Mouse (Mus musculus): Measurements from ENCODE around the gene Sptssa. TPM values are rescaled to one million over a fixed set of nuclear protein-coding genes. Genes with fewer than 3 reads are reported as not detected.
A peak's percentile ranks its signal among the peaks of the same experiment; 100 is the strongest.

Gene Sptssa
- total and polyA plus RNA-seq, 2 experiments from 2014 or later: 42.4 to 150 TPM

DNA sequence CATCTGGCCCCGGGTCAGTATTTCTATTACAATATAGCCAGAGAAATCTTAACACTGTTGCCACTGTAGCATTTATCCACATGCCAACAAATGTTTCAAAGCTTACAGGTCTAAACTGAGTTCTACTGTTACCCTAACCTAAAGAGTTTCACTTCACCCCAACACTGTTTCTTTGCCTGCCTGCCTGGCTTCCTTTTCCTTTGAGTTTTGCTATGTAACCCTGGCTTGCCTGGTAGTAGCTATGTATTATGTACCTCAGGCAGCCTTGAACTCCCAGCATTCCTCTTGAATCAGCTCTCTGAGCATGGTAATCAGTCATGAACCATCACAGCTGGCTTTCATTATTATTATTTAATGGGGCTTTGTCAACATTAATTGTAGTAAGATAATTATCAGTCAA, 1.6 kb downstream of the Sptssa start:
- Histone ChIP-seq H3K27me3 (ENCODE audit: control insufficient read depth, insufficient read depth, low read length) (no peaks in the 10 kb centered on the region), H3K4me1 (ENCODE audit: control insufficient read depth, insufficient read depth) (peaks cover 29% of the 10 kb centered on the region), H3K36me3 (replicated peaks; ENCODE audit: control insufficient read depth, insufficient read depth, low read length) (0 out of 2 replicates have a peak, but pooled peaks cover 6% of the 10 kb centered on the region), H3K27ac (ENCODE audit: low read depth) (peak overlapping the region; percentile 20; the same call in 1 of the 2 replicates), H3K4me3 (ENCODE audit: low read depth, low read length) (0 out of 2 replicates have a peak overlapping the region, but pooled peaks have one; percentile 1), H3K9ac (replicated peaks; ENCODE audit: low read depth, low read length) (peak overlapping the region; percentile 82; the same call in 1 of the 2 replicates), H3K4me2 (ENCODE audit: low read depth, low read length) (peak overlapping the region; percentile 75), H3K9me3 (replicated peaks; ENCODE audit: control insufficient read depth, low read length) (no peaks in the 10 kb centered on the region)
- 76% methylated on average over 1 of the region's 1 CpGs for WGBS
- no peak for DNase-seq (ENCODE audit: low spot score)
- TF ChIP-seq EP300 (IDR thresholded peaks at IDR 0.05; ENCODE audit: low read depth): no peak
- no peak for TF ChIP-seq CTCF (IDR thresholded peaks at IDR 0.05; ENCODE audit: low read depth)
- no peak for ATAC-seq (ENCODE audit: insufficient read depth, low read depth)

- TF ChIP-seq CTCF (IDR thresholded peaks at IDR 0.05; ENCODE audit: low read depth): no peak
- no peak for TF ChIP-seq EP300 (IDR thresholded peaks at IDR 0.05; ENCODE audit: low read depth)
- Histone ChIP-seq H3K9ac (replicated peaks; ENCODE audit: low read depth, low read length) (no peak overlapping the region), H3K27ac (ENCODE audit: low read depth) (no peak overlapping the region), H3K4me3 (ENCODE audit: low read depth, low read length) (no peak overlapping the region), H3K9me3 (replicated peaks; ENCODE audit: control insufficient read depth, low read length) (no peaks in the 10 kb centered on the region), H3K36me3 (replicated peaks; ENCODE audit: control insufficient read depth, insufficient read depth, low read length) (0 out of 2 replicates have a peak, but pooled peaks cover 7% of the 10 kb centered on the region), H3K4me2 (ENCODE audit: low read depth, low read length) (peak overlapping the region; percentile 75), H3K4me1 (ENCODE audit: control insufficient read depth, insufficient read depth) (peaks cover 29% of the 10 kb centered on the region), H3K27me3 (ENCODE audit: control insufficient read depth, insufficient read depth, low read length) (no peaks in the 10 kb centered on the region)
- DNase-seq (ENCODE audit: low spot score) (peak; percentile 26), ATAC-seq (ENCODE audit: insufficient read depth, low read depth) (no peak)
- 21% methylated on average over 4 of the region's 4 CpGs for WGBS
These were observed 2.2 kb downstream of the Sptssa start for GRCm38 (mm10) chr12:54654141-54654540.

DNA sequence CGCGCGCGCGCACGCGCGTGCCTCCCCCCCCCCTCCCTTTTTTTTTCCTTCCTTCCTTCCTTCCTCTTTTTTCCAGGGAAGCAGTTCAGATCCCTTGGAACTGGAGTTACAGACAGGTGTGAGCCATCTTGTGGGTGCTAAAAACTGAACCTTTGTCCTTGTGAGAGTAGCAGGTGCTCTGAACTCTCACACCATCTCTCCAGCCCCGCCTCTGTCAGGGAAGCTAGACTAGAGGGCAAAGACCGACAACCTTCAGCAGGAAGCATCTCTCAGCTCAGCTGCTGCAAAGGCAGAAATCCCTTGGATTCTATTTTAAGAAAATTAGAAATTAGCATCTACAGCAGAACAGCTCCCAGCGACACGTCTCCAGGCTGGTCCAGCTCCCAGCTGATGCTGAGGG, 4.0 kb downstream of the Sptssa start:
- Histone ChIP-seq H3K36me3 (replicated peaks; ENCODE audit: control insufficient read depth, insufficient read depth, low read length) (peaks cover 23% of the 10 kb centered on the region), H3K27ac (ENCODE audit: low read depth) (0 out of 2 replicates have a peak overlapping the region, but pooled peaks have one; percentile 41), H3K4me2 (ENCODE audit: low read depth, low read length) (peak overlapping the region; percentile 34; the same call in 1 of the 2 replicates), H3K4me3 (ENCODE audit: low read depth, low read length) (no peak overlapping the region), H3K4me1 (ENCODE audit: control insufficient read depth, insufficient read depth) (peaks cover 29% of the 10 kb centered on the region), H3K27me3 (ENCODE audit: control insufficient read depth, insufficient read depth, low read length) (no peaks in the 10 kb centered on the region), H3K9me3 (replicated peaks; ENCODE audit: control insufficient read depth, low read length) (no peaks in the 10 kb centered on the region), H3K9ac (replicated peaks; ENCODE audit: low read depth, low read length) (no peak overlapping the region)
- DNase-seq (ENCODE audit: low spot score) (peak; percentile 16), ATAC-seq (ENCODE audit: insufficient read depth, low read depth) (no peak)
- no peak for TF ChIP-seq CTCF (IDR thresholded peaks at IDR 0.05; ENCODE audit: low read depth)
- TF ChIP-seq EP300 (IDR thresholded peaks at IDR 0.05; ENCODE audit: low read depth): no peak
- 47% methylated on average over 12 of the region's 12 CpGs for WGBS

GRCm38 (mm10) chr12:54651820-54652219, 4.6 kb downstream of the Sptssa start:
- peaks cover 24% of the 10 kb centered on the region for H3K36me3 ChIP-seq (replicated peaks; ENCODE audit: control insufficient read depth, insufficient read depth, low read length)
- H3K4me1 ChIP-seq (ENCODE audit: control insufficient read depth, insufficient read depth): peaks cover 29% of the 10 kb centered on the region
- TF ChIP-seq EP300 (IDR thresholded peaks at IDR 0.05; ENCODE audit: low read depth) (no peak), CTCF (IDR thresholded peaks at IDR 0.05; ENCODE audit: low read depth) (no peak)
- no peaks in the 10 kb centered on the region for H3K27me3 ChIP-seq (ENCODE audit: control insufficient read depth, insufficient read depth, low read length)
- no peak overlapping the region for H3K4me3 ChIP-seq (ENCODE audit: low read depth, low read length)
- H3K9ac ChIP-seq (replicated peaks; ENCODE audit: low read depth, low read length): no peak overlapping the region
- no peaks in the 10 kb centered on the region for H3K9me3 ChIP-seq (replicated peaks; ENCODE audit: control insufficient read depth, low read length)
- DNase-seq (ENCODE audit: low spot score) (no peak), ATAC-seq (ENCODE audit: insufficient read depth, low read depth) (no peak)
- 44% methylated on average over 8 of the region's 8 CpGs for WGBS
- H3K27ac ChIP-seq (ENCODE audit: low read depth): 0 out of 2 replicates have a peak overlapping the region, but pooled peaks have one; percentile 41
- peak overlapping the region; percentile 34; the same call in 1 of the 2 replicates for H3K4me2 ChIP-seq (ENCODE audit: low read depth, low read length)

DNA sequence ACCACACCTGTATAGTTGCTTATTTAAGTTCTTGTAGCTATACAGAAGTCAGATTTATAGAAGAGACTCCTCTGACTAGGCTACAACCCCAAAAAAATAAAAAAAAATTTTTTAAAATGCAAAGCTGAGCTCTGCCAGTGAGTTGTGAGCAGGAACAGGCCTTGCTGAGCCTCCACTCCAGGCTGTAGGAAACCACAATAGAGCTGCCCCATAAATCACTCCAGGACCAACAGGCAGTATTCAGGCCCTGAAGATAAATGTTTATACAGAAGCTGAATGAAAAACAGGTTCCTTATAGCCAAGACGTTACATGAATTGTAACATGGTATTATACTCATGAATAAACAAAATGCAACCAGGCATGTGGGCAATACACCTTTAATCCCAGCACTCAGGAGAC, 5.2 kb downstream of the Sptssa start:
- Histone ChIP-seq H3K9ac (replicated peaks; ENCODE audit: low read depth, low read length) (no peak overlapping the region), H3K36me3 (replicated peaks; ENCODE audit: control insufficient read depth, insufficient read depth, low read length) (peaks cover 31% of the 10 kb centered on the region), H3K4me3 (ENCODE audit: low read depth, low read length) (no peak overlapping the region), H3K27me3 (ENCODE audit: control insufficient read depth, insufficient read depth, low read length) (no peaks in the 10 kb centered on the region), H3K9me3 (replicated peaks; ENCODE audit: control insufficient read depth, low read length) (no peaks in the 10 kb centered on the region), H3K4me2 (ENCODE audit: low read depth, low read length) (no peak overlapping the region), H3K27ac (ENCODE audit: low read depth) (no peak overlapping the region), H3K4me1 (ENCODE audit: control insufficient read depth, insufficient read depth) (peaks cover 29% of the 10 kb centered on the region)
- DNase-seq (ENCODE audit: low spot score) (no peak), ATAC-seq (ENCODE audit: insufficient read depth, low read depth) (no peak)
- TF ChIP-seq EP300 (IDR thresholded peaks at IDR 0.05; ENCODE audit: low read depth): no peak
- TF ChIP-seq CTCF (IDR thresholded peaks at IDR 0.05; ENCODE audit: low read depth): no peak
- WGBS: 76% methylated on average over 1 of the region's 1 CpGs

- Histone ChIP-seq H3K9me3 (replicated peaks; ENCODE audit: control insufficient read depth, low read length) (no peaks in the 10 kb centered on the region), H3K36me3 (replicated peaks; ENCODE audit: control insufficient read depth, insufficient read depth, low read length) (peaks cover 26% of the 10 kb centered on the region), H3K9ac (replicated peaks; ENCODE audit: low read depth, low read length) (no peak overlapping the region), H3K4me3 (ENCODE audit: low read depth, low read length) (no peak overlapping the region), H3K27ac (ENCODE audit: low read depth) (no peak overlapping the region), H3K4me2 (ENCODE audit: low read depth, low read length) (no peak overlapping the region), H3K4me1 (ENCODE audit: control insufficient read depth, insufficient read depth) (no peaks in the 10 kb centered on the region), H3K27me3 (ENCODE audit: control insufficient read depth, insufficient read depth, low read length) (no peaks in the 10 kb centered on the region)
- ATAC-seq (ENCODE audit: insufficient read depth, low read depth): no peak
- no peak for TF ChIP-seq CTCF (IDR thresholded peaks at IDR 0.05; ENCODE audit: low read depth)
- no peak for TF ChIP-seq EP300 (IDR thresholded peaks at IDR 0.05; ENCODE audit: low read depth)
- WGBS: 89% methylated on average over 2 of the region's 2 CpGs
- no peak for DNase-seq (ENCODE audit: low spot score)
These were observed 11.4 kb downstream of the Sptssa start for GRCm38 (mm10) chr12:54644947-54645346.
